Mouse (Mus musculus) bone marrow macrophage, adult 2 months (primary cell): ENCODE measurements around the gene Rbm8a2.
"Not testable (repeated sequence)": the region's sequence is repeated elsewhere in the genome, so short reads cannot be mapped to it uniquely, and the experiment has no call there.

Experiments
- CTCF ChIP-seq: IDR thresholded peaks from 2 replicates; pipeline ENCODE4 v1.5.1; 2012; ENCODE audit warnings: low read depth, mild to moderate bottlenecking, low read length, moderate library complexity
- POLR2A ChIP-seq: IDR thresholded peaks from 2 replicates; pipeline ENCODE4 v1.6.1; 2012; ENCODE audit warnings: mild to moderate bottlenecking, low read depth, low read length, borderline replicate concordance

GRCm38 (mm10) chr1:175979014-175979413 lies at the start of gene Rbm8a2:
- not testable (repeated sequence) for TF ChIP-seq CTCF, POLR2A
